Mouse (Mus musculus): ENCODE data around the gene Ect2. TPM values are rescaled to one million over a fixed set of nuclear protein-coding genes. Genes with fewer than 3 reads are reported as not detected.
A peak's percentile ranks its signal among the peaks of the same experiment; 100 is the strongest.

Gene Ect2
- polyA plus RNA-seq, 1 experiment from 2014 or later, result 76.7 TPM

DNA sequence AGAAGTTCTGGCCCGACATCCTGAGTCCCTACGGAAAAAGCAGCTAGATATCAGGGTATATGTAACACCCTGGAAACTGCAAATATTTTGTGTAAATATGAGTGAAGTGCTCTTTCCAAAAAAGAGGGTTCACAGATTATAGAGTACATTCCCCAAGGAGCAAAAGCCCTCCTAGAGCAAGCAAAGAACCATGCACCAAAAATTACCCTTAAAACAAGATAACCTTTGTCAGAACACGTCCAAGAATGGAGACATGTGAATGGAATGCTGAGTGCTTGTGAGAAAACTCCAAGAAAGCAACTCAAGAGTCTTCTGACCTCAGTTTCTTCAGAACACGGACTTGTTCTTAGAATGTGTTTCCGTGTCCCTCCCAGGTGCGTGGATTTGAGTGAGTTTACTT lies 50.7 kb downstream of the Ect2 start:
- H3K9me3 ChIP-seq (ENCODE audit: control insufficient read depth, low read length), result no peaks in the 10 kb centered on the region
- ATAC-seq (ENCODE audit: low FRiP score) (no peak), DNase-seq (ENCODE audit: low spot score) (no peak)
- H3K4me1 ChIP-seq (replicated peaks; ENCODE audit: control insufficient read depth, insufficient read depth, low read length), result no peaks in the 10 kb centered on the region
- H3K9ac ChIP-seq (ENCODE audit: low read depth, low read length), result no peak overlapping the region
- H3K36me3 ChIP-seq (ENCODE audit: control insufficient read depth, insufficient read depth, low read length), result no peaks in the 10 kb centered on the region
- 93% methylated on average over 6 of the region's 6 CpGs for WGBS
- H3K4me2 ChIP-seq (replicated peaks; ENCODE audit: low read depth, low read length), result no peak overlapping the region
- H3K4me3 ChIP-seq (ENCODE audit: low read depth, low read length), result no peak overlapping the region
- no peaks in the 10 kb centered on the region for H3K27me3 ChIP-seq (ENCODE audit: control insufficient read depth, insufficient read depth, low read length)
- no peak overlapping the region for H3K27ac ChIP-seq (ENCODE audit: low read depth, low read length)

DNA sequence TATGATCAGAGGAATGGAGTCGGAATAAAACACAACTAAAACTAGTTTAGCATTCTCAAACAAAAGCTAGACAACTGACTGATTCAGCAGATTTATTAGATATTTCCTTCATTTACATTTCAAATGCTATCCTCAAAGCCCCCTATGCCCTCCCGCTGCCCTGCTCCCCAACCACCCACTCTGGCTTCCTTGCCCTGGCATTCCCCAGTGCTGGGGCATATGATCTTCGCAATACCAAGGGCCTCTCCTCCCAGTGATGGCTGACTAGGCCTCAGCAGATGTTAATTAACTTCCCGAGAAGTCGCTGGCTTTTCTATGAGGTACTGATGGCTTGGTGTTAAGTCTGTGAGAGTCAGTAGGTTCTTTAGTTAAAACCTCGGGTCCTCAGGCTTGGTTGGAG lies 55.0 kb downstream of the Ect2 start:
- Histone ChIP-seq H3K9ac (ENCODE audit: low read depth, low read length) (no peak overlapping the region), H3K27me3 (ENCODE audit: control insufficient read depth, insufficient read depth, low read length) (no peaks in the 10 kb centered on the region), H3K4me2 (replicated peaks; ENCODE audit: low read depth, low read length) (no peak overlapping the region), H3K27ac (ENCODE audit: low read depth, low read length) (no peak overlapping the region), H3K9me3 (ENCODE audit: control insufficient read depth, low read length) (no peaks in the 10 kb centered on the region), H3K4me3 (ENCODE audit: low read depth, low read length) (no peak overlapping the region), H3K4me1 (replicated peaks; ENCODE audit: control insufficient read depth, insufficient read depth, low read length) (no peaks in the 10 kb centered on the region), H3K36me3 (ENCODE audit: control insufficient read depth, insufficient read depth, low read length) (no peaks in the 10 kb centered on the region)
- 93% methylated on average over 6 of the region's 6 CpGs for WGBS
- ATAC-seq (ENCODE audit: low FRiP score) (no peak), DNase-seq (ENCODE audit: low spot score) (no peak)

DNA sequence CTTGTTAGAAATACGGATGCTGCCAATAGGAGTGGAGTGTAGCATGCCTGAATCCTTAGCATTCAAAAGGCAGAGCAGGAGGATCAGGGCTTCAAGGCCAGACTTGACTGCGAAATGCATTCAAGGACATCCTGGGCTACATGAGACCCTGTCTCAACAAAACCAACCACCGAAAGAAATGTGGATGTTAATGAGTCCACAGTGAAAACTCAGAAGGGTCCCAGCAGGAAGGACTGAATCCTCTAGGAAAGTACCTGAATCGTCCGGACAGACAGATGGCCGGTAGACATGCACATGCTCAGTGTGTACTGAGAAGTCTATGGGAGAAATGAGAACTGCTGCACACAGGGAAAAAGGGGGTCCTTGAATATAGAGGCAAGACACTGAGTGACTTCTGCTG lies 67.5 kb downstream of the Ect2 start:
- no peak overlapping the region for H3K4me3 ChIP-seq (ENCODE audit: low read depth, low read length)
- no peaks in the 10 kb centered on the region for H3K36me3 ChIP-seq (ENCODE audit: control insufficient read depth, insufficient read depth, low read length)
- ATAC-seq (ENCODE audit: low FRiP score), result no peak
- no peaks in the 10 kb centered on the region for H3K27me3 ChIP-seq (ENCODE audit: control insufficient read depth, insufficient read depth, low read length)
- H3K4me1 ChIP-seq (replicated peaks; ENCODE audit: control insufficient read depth, insufficient read depth, low read length), result no peaks in the 10 kb centered on the region
- H3K27ac ChIP-seq (ENCODE audit: low read depth, low read length), result no peak overlapping the region
- no peak overlapping the region for H3K4me2 ChIP-seq (replicated peaks; ENCODE audit: low read depth, low read length)
- no peak for DNase-seq (ENCODE audit: low spot score)
- no peak overlapping the region for H3K9ac ChIP-seq (ENCODE audit: low read depth, low read length)
- 94% methylated on average over 6 of the region's 6 CpGs for WGBS
- no peaks in the 10 kb centered on the region for H3K9me3 ChIP-seq (ENCODE audit: control insufficient read depth, low read length)

DNA sequence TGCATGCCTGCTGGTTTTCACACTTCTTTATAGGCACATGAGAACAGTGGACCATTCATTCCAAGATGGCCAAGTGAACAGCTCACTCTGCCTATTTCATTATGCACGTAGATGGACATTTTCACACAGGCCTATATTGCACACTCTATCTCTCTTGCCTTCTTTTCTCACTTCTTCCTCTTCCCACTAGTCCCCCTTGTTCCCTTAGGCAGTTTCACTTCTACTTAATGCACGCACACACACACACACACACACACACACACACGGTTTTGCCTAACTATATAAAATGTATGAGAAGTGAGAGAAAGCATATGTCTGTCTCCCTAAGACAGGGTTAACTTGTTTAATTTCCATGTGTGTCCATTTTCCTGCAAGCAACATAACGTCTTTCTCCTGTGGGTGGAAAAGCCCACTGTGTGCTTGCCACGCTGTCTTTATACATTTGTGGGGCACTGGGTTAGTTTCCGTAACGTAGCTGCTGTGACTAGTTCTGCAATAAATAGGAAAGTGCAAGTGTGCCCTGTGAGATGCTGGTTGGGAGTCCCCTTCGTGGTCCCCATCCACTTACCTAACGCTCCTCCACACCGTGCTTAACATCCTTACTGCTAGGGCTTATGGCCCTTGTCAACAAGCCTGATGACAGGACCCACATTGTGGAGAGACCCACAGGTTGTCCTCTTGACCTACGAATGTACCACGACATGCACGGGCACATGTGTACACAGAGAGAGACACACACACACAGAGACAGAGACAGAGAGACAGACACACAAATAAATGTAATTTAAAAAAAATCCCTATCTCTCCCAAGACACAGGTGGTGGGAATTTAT lies 72.2 kb downstream of the Ect2 start:
- 91% methylated on average over 13 of the region's 13 CpGs for WGBS
- Histone ChIP-seq H3K27ac (ENCODE audit: low read depth, low read length) (no peak overlapping the region), H3K9ac (ENCODE audit: low read depth, low read length) (no peak overlapping the region), H3K4me2 (replicated peaks; ENCODE audit: low read depth, low read length) (no peak overlapping the region), H3K36me3 (ENCODE audit: control insufficient read depth, insufficient read depth, low read length) (no peaks in the 10 kb centered on the region), H3K9me3 (ENCODE audit: control insufficient read depth, low read length) (no peaks in the 10 kb centered on the region), H3K27me3 (ENCODE audit: control insufficient read depth, insufficient read depth, low read length) (no peaks in the 10 kb centered on the region), H3K4me1 (replicated peaks; ENCODE audit: control insufficient read depth, insufficient read depth, low read length) (no peaks in the 10 kb centered on the region), H3K4me3 (ENCODE audit: low read depth, low read length) (no peak overlapping the region)
- DNase-seq (ENCODE audit: low spot score) (no peak), ATAC-seq (ENCODE audit: low FRiP score) (no peak)

DNA sequence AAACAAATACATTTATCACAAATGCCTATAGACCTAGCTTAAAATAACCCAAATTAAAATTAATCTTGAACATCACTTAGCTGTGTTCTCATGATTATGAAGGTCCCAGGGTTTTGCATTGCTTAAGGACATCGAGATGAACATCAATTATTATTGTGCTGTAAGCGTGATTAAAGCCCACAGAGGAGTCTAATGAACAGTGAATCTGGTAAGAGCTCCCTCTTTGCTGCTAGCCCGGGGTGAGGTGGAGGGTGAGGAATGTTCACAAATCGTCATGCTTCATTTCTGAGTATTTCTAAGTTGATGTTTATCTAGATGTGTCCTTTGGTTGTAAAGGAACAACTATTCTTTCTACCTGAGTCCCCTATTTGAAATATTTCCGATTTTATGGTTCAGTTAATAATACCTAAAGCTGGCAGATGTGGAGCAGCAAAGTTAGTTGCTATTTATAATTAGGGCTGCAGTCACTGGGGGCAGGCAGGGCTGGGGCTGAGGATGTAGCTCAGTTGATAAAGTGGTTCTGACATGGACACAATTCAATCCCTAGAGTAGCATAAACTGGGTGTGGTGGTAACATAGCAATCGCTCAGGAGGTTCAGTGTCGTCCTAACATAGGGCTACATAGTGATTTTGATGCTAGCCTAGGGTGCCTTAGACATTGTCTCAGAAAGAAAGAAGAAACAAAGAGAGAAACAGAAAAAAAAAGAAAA lies 73.5 kb downstream of the Ect2 start:
- Histone ChIP-seq H3K36me3 (ENCODE audit: control insufficient read depth, insufficient read depth, low read length) (no peaks in the 10 kb centered on the region), H3K4me1 (replicated peaks; ENCODE audit: control insufficient read depth, insufficient read depth, low read length) (no peaks in the 10 kb centered on the region), H3K9ac (ENCODE audit: low read depth, low read length) (no peak overlapping the region), H3K4me2 (replicated peaks; ENCODE audit: low read depth, low read length) (no peak overlapping the region), H3K27ac (ENCODE audit: low read depth, low read length) (no peak overlapping the region), H3K9me3 (ENCODE audit: control insufficient read depth, low read length) (no peaks in the 10 kb centered on the region), H3K4me3 (ENCODE audit: low read depth, low read length) (no peak overlapping the region), H3K27me3 (ENCODE audit: control insufficient read depth, insufficient read depth, low read length) (no peaks in the 10 kb centered on the region)
- DNase-seq (ENCODE audit: low spot score), result no peak
- 86% methylated on average over 7 of the region's 7 CpGs for WGBS
- ATAC-seq (ENCODE audit: low FRiP score), result no peak

DNA sequence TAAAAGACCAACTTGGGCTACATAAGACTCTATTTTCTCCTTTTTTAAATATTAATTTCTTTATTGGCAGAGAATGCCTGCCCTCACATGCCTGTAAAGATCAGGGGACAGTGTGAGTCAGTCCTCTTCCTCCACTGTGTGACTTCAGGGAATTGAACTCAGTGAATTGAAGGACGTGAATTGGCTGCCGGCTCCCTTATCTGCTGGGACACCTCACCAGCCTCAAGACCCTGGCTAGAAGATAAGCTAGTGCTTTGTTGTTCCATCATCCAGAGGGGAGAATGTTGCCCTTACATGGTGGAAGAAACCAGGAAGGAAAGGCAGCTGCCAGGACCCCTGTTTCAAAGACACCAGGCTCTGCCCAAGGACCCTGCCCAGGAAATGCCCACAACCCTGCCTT lies 79.8 kb downstream of the Ect2 start:
- Histone ChIP-seq H3K9me3 (ENCODE audit: control insufficient read depth, low read length) (no peaks in the 10 kb centered on the region), H3K36me3 (ENCODE audit: control insufficient read depth, insufficient read depth, low read length) (no peaks in the 10 kb centered on the region), H3K27me3 (ENCODE audit: control insufficient read depth, insufficient read depth, low read length) (no peaks in the 10 kb centered on the region), H3K4me1 (replicated peaks; ENCODE audit: control insufficient read depth, insufficient read depth, low read length) (no peaks in the 10 kb centered on the region), H3K4me3 (ENCODE audit: low read depth, low read length) (no peak overlapping the region), H3K9ac (ENCODE audit: low read depth, low read length) (no peak overlapping the region), H3K27ac (ENCODE audit: low read depth, low read length) (no peak overlapping the region), H3K4me2 (replicated peaks; ENCODE audit: low read depth, low read length) (no peak overlapping the region)
- ATAC-seq (ENCODE audit: low FRiP score) (no peak), DNase-seq (ENCODE audit: low spot score) (no peak)
- WGBS, result 97% methylated on average over 2 of the region's 2 CpGs

DNA sequence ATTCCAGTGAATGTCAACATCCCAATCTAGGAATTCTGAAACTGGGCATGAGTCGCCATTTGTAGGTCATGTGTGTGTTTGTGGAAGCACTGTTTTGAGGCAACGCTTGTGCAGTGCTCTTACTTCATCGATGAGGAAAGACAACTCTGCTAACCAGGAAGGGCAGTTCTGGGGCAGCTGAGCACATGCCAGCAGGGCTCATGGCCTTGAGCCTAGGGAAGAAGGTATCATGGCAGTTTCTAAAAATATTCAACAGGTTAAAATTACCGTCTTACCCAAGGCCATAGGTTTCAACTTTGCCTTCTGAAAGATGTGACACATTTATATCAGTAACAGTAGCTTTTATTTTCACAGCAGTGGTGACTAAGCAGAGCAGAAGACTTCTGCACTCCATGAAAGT lies 82.0 kb downstream of the Ect2 start:
- Histone ChIP-seq H3K4me3 (ENCODE audit: low read depth, low read length) (no peak overlapping the region), H3K9ac (ENCODE audit: low read depth, low read length) (no peak overlapping the region), H3K27me3 (ENCODE audit: control insufficient read depth, insufficient read depth, low read length) (no peaks in the 10 kb centered on the region), H3K4me2 (replicated peaks; ENCODE audit: low read depth, low read length) (no peak overlapping the region), H3K27ac (ENCODE audit: low read depth, low read length) (no peak overlapping the region), H3K9me3 (ENCODE audit: control insufficient read depth, low read length) (no peaks in the 10 kb centered on the region), H3K36me3 (ENCODE audit: control insufficient read depth, insufficient read depth, low read length) (no peaks in the 10 kb centered on the region), H3K4me1 (replicated peaks; ENCODE audit: control insufficient read depth, insufficient read depth, low read length) (no peaks in the 10 kb centered on the region)
- ATAC-seq (ENCODE audit: low FRiP score) (no peak), DNase-seq (ENCODE audit: low spot score) (no peak)
- WGBS, result 93% methylated on average over 4 of the region's 4 CpGs

DNA sequence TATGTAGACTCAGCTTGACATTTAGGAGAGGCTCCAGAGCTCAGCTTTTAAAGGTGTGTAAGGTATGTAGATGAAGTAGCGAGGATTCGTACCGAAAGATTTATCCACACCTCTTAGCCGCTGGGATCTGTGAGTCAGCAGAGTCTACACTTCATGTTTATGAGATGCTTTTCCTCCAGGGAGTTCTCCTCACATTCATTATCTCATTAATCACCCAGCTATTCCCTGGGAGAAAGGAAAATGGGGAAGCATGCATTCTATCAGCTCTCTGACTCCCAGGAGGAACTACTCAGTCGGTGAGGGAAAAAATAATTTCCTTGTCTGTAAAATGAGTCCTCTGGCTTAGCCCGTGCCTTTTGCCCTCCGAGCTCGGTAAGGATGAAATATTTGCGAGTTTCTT lies 83.3 kb downstream of the Ect2 start:
- no peaks in the 10 kb centered on the region for H3K36me3 ChIP-seq (ENCODE audit: control insufficient read depth, insufficient read depth, low read length)
- no peaks in the 10 kb centered on the region for H3K4me1 ChIP-seq (replicated peaks; ENCODE audit: control insufficient read depth, insufficient read depth, low read length)
- H3K27ac ChIP-seq (ENCODE audit: low read depth, low read length), result no peak overlapping the region
- H3K9ac ChIP-seq (ENCODE audit: low read depth, low read length), result no peak overlapping the region
- no peak overlapping the region for H3K4me3 ChIP-seq (ENCODE audit: low read depth, low read length)
- WGBS, result 75% methylated on average over 9 of the region's 9 CpGs
- H3K27me3 ChIP-seq (ENCODE audit: control insufficient read depth, insufficient read depth, low read length), result no peaks in the 10 kb centered on the region
- no peak overlapping the region for H3K4me2 ChIP-seq (replicated peaks; ENCODE audit: low read depth, low read length)
- no peaks in the 10 kb centered on the region for H3K9me3 ChIP-seq (ENCODE audit: control insufficient read depth, low read length)
- DNase-seq (ENCODE audit: low spot score), result no peak
- ATAC-seq (ENCODE audit: low FRiP score), result 0 out of 2 replicates have a peak, but pooled peaks have one; percentile 33

DNA sequence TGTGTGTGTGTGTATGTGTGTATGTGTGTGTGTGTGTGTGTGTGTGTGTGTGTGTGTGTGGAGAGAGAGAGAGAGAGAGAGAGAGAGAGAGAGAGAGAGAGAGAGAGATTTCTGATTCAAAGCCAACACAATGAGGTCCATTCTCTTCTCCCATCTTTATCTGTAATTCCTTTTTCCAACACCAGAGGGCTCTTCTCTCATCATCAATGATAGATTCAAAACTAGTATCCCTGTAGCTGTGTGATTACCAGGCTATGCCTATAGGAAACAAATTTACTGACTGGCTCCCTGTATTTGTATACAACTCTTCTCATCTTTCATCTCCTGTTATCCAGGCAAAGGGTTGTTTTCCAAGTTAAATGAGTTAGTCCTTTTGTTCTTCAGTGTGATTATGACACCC lies 86.5 kb downstream of the Ect2 start:
- H3K9ac ChIP-seq (ENCODE audit: low read depth, low read length), result no peak overlapping the region
- H3K4me3 ChIP-seq (ENCODE audit: low read depth, low read length), result no peak overlapping the region
- no peaks in the 10 kb centered on the region for H3K27me3 ChIP-seq (ENCODE audit: control insufficient read depth, insufficient read depth, low read length)
- no peak overlapping the region for H3K27ac ChIP-seq (ENCODE audit: low read depth, low read length)
- no peak overlapping the region for H3K4me2 ChIP-seq (replicated peaks; ENCODE audit: low read depth, low read length)
- DNase-seq (ENCODE audit: low spot score) (peak; percentile 21), ATAC-seq (ENCODE audit: low FRiP score) (no peak)
- no peaks in the 10 kb centered on the region for H3K4me1 ChIP-seq (replicated peaks; ENCODE audit: control insufficient read depth, insufficient read depth, low read length)
- H3K9me3 ChIP-seq (ENCODE audit: control insufficient read depth, low read length), result no peaks in the 10 kb centered on the region
- no peaks in the 10 kb centered on the region for H3K36me3 ChIP-seq (ENCODE audit: control insufficient read depth, insufficient read depth, low read length)

All from hindbrain, embryonic 11.5 days (tissue).